Mouse (Mus musculus) testis, adult 10 weeks (tissue): Measurements from ENCODE around the gene Kidins220. TPM values are rescaled to one million over a fixed set of nuclear protein-coding genes. Genes with fewer than 3 reads are reported as not detected.

ENCODE experiments used
- polyA plus RNA-seq: library from polyadenylated mRNA; stranded (reverse); fragments of 350-450 nt; fragmentation: Illumina TruSeq; extraction: RNeasy Lipid Tissue Mini Kit (QIAGEN cat#74804); gene quantifications from one replicate; pipeline ENCODE4 v1.2.3, GENCODE M21; 2014; ENCODE audit warnings: low read depth, low replicate concordance

Kidins220 gene
- polyA plus RNA-seq: 30.2 TPM

DNA sequence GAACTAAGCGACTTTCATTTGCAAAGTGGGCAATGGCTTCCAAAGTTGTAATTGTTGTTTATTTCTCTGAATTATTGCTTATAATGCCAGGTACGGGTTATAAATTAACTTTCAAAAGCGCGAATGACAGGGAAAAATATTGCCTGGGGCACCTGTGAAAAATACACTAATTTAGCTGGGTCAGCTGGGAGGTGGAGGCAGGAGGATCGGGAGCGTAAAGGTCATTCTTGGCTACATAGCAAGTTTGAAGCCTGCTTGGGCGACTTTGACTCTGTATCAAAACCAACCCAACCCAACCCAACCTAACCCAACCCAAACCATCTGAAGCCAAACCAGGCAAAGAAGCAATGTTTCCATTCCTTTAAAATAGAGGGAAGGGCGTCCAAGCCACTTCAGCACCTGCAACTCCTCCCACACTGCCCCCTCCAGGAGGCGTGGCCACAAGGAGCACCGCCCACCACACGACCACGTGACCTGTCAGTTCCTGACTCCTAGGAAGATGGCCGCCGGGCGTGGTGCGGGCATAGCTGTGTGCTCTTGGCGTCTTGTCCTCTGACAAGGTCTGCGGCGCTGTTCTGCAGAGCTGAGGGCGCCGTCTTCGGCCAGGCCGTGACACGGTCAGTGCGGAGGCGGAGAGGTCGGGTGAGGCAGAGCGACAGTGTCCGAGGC is at the start of gene Kidins220:
Gene Kidins220 (plus strand): TSS at position 480 of the 669 bp plus-strand sequence.

DNA sequence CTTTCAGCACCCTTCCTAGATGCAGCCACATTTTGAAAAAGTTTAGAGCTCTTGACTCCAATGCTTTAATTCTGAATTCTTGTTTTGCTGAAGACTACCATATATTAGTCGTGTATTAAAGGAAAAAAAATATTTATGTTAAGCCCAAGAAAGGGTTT is 122.2 kb downstream of the Kidins220 start, which contains the start of gene Id2:
Gene Id2 (minus strand): TSS at position 89 of the 158 bp plus-strand sequence.

Other genes starting within 250 kb of the Kidins220 start
- 19.7 TPM for gene Mboat2, start 144.0 kb upstream of the Kidins220 start, polyA plus RNA-seq
- gene Id2, start 122.2 kb downstream of the Kidins220 start, polyA plus RNA-seq: 10.2 TPM